Mouse (Mus musculus) neural tube, postnatal 0 days (tissue): ENCODE data around the gene Pik3ap1. TPM values are rescaled to one million over a fixed set of nuclear protein-coding genes. Genes with fewer than 3 reads are reported as not detected.

Source experiments
- polyA plus RNA-seq: library from polyadenylated mRNA; unstranded; fragments of >200 nt; fragmentation: Nextera tagmentation; extraction: Ambion mirVana; gene quantifications from 2 replicates; pipeline ENCODE4 v1.2.1, GENCODE M21; 2015

The Pik3ap1 gene
- polyA plus RNA-seq, result 2.1 and 2.3 TPM in 2 replicates

DNA sequence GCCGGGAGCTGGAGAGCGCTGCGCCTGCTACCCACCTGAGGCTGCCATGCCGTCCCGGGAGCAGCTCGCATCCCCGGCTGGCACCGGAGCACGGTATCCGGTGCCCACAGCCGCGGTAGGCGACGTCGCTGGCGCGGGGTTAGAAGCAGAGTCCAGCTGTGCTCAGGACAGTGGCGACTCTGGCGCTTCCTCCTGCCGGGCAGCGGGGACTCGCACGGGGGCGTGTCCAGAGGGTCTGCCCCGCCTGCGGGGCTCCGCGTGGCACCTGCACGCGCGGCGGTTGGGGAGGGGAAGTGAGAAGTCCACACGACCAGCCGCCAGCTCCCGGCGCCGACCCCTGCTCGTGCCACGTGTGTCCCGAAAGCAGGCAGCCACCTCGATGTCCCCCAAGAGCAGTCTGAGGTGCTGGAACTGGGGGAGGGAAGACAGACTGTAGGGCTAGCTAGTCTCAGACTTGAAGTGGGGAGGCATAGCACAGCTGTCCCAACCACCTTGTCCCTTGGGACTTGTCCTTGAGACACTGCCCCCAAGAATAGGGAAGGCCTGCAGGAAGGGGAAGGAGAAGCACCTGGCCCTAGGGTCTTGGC, at the start of gene Pik3ap1:
Pik3ap1 (minus strand) TSS at position 181 of the 587 bp plus-strand sequence.

DNA sequence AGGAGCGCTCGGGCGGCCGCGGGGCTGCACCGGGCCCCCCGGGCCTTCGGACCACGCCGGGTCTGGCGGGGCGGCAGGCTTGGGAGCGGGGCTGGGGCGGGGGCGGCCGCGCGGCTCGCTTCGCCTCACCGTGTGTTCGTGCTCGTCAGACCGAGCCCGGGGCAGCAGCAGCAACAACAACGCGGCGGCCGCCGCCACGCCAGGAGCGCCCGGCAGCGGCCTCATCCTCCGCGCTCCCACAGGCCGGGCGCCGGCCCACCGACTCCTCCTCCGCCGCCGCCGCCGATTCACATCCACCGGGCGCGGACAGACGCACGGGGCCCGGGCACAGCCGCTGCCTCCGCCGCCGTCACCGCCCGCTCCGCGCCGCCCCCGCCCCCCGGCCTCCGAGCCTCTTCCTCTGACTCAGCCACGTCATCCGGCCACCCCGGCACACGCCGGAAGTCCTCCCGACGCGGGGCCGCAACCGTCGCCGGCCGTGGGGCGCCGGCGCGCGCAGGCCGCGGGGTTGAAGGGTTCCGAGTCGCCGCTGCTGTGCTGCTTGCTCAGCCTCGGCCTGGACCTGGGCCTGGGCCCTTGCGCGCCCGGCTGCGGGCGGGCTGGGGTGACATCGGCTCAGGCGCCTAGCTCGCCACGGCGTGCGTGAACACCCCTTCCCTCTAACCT, 121.1 kb downstream of the Pik3ap1 start, which contains the start of gene Tm9sf3:
Tm9sf3 (minus strand) TSS at position 368 of the 666 bp plus-strand sequence.

Other genes starting within 250 kb of the Pik3ap1 start
- gene Tll2, start 178.3 kb downstream of the Pik3ap1 start, polyA plus RNA-seq, result 2.2 and 2.3 TPM in 2 replicates
- 69.5 and 77.8 TPM in 2 replicates for gene Tm9sf3, start 121.1 kb downstream of the Pik3ap1 start, polyA plus RNA-seq
- 10.1 and 10.2 TPM in 2 replicates for gene Lcor, start 97.5 kb upstream of the Pik3ap1 start, polyA plus RNA-seq
- gene Gm340, start 197.3 kb upstream of the Pik3ap1 start, polyA plus RNA-seq, result 1.0 and 1.1 TPM in 2 replicates